Mouse (Mus musculus) kidney, embryonic 14.5 days (tissue): ENCODE results near the gene Gnb3. TPM values are rescaled to one million over a fixed set of nuclear protein-coding genes. Genes with fewer than 3 reads are reported as not detected.
A peak's percentile ranks its signal among the peaks of the same experiment; 100 is the strongest.
"Not testable (repeated sequence)": the region's sequence is repeated elsewhere in the genome, so short reads cannot be mapped to it uniquely, and the experiment has no call there.

Source experiments
- ATAC-seq: fragments of 200-750 bp; cut with Nextera tagmentation; 2 replicates; pipeline ENCODE4 v1.8.0; 2017; ENCODE audit warnings: moderate number of reproducible peaks, mild to moderate bottlenecking, moderate TSS enrichment, moderate library complexity; ENCODE audit not compliant: low FRiP score, low TSS enrichment
- H3K27ac ChIP-seq: fragments of 300-500 bp; sonication (generic); 2 replicates; pipeline ENCODE4 v1.5.1; 2014; ENCODE audit warnings: low read depth, mild to moderate bottlenecking, low read length, moderate library complexity, mixed read lengths
- H3K27me3 ChIP-seq: fragments of 300-500 bp; sonication (generic); 2 replicates; pipeline ENCODE4 v1.6.1; 2014; ENCODE audit warnings: mild to moderate bottlenecking, low read length; ENCODE audit not compliant: control insufficient read depth, insufficient read depth
- H3K36me3 ChIP-seq: fragments of 300-500 bp; sonication (generic); 2 replicates; pipeline ENCODE4 v1.6.1; 2014; ENCODE audit warnings: low read length, mixed read lengths; ENCODE audit not compliant: control insufficient read depth, insufficient read depth
- H3K4me1 ChIP-seq: fragments of 300-500 bp; sonication (generic); 2 replicates; pipeline ENCODE4 v1.6.1; 2014; ENCODE audit warnings: low read length, mixed read lengths; ENCODE audit not compliant: control insufficient read depth, insufficient read depth
- H3K4me2 ChIP-seq: fragments of 300-500 bp; sonication (generic); replicated peaks from 2 replicates; pipeline ENCODE4 v1.6.1; 2014; ENCODE audit warnings: low read depth, mild to moderate bottlenecking, low read length
- H3K4me3 ChIP-seq: fragments of 300-500 bp; sonication (generic); 2 replicates; pipeline ENCODE4 v1.5.1; 2014; ENCODE audit warnings: mild to moderate bottlenecking, low read length
- H3K9ac ChIP-seq: fragments of 300-500 bp; sonication (generic); 2 replicates; pipeline ENCODE4 v1.6.1; 2014; ENCODE audit warnings: low read depth, mild to moderate bottlenecking, low read length, moderate library complexity
- H3K9me3 ChIP-seq: fragments of 300-500 bp; sonication (generic); 2 replicates; pipeline ENCODE4 v1.6.1; 2016; ENCODE audit warnings: low read length; ENCODE audit not compliant: control insufficient read depth
- WGBS: fragments of 180-500 bp; shearing (Covaris S2); extraction: QIAGEN DNeasy Blood & Tissue Kit; methylation state at CpG from one replicate; pipeline ENCODE4 v1.1.7; 2014; 5-methylcytosine and 5-hydroxymethylcytosine counted together
- polyA plus RNA-seq: library from polyadenylated mRNA; unstranded; fragments of >200 nt; fragmentation: Nextera tagmentation; extraction: Ambion mirVana; gene quantifications from 2 replicates; pipeline ENCODE4 v1.2.1, GENCODE M21; 2014

Gene Gnb3
- polyA plus RNA-seq, 1 experiment from 2014 or later: 1.3 TPM

DNA sequence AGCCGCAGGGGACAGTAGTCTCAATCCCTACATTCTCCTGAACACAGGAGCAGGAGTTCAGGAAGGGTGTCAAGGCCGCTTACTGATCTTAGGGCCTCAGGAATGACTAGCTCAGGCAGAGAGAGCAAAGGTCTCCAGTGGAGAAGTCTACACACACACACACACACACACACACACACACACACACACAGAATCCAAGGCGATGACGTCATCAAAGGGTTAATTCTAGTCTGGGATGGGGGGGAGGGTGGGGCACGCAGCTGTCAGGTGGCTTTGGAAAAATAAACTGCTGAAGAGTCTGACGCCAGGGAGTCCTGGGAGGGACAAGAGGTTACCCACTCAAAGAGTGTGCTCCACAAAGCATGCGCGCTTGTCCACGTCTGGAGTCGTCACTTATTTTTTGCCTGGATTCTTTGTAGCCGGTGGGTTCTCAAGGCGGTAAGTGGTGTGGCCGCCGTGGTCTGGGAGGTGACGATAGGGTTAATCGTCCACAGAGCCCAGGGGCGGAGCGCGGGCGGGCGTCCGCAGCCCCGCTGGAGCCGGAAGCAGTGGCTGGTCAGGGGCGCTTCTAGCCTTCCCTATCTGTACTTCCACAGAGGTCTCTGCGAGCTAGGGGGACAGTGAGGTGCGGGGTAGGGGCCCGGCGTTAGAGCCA is 31.6 kb downstream of the Gnb3 start, which contains the start of gene Spsb2:
Gene Spsb2, plus strand, starts transcription at position 304 of the 655 bp plus-strand sequence.
- 3% methylated on average over 29 of the region's 29 CpGs for WGBS
- Histone ChIP-seq H3K36me3 (peaks cover 24% of the 10 kb centered on the region), H3K4me1 (peaks cover 25% of the 10 kb centered on the region), H3K27me3 (no peaks in the 10 kb centered on the region), H3K4me2 (peak within 1 kb of the TSS; percentile 89), H3K27ac (peak within 1 kb of the TSS; percentile 92), H3K4me3 (peak within 1 kb of the TSS; percentile 53), H3K9me3 (no peaks in the 10 kb centered on the region), H3K9ac (peak within 1 kb of the TSS; percentile 64)
- peak; percentile 65 for ATAC-seq

DNA sequence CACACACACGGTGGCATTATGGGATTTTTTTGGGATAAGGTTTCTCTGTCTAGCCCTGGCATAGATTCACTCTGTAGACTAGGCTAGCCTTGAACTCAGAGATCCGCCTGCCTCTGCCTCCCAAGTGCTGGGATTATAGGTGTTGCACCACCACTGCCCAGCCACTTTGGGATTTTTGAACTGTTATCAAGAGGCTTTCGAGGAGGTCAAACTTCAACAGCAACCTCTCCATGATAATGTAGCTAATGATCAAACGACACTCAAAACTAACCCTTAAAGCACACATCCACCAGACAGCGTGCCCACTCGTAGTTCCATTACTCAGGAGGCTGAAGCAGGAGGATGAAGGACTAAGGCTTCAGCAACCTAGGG is 32.1 kb downstream of the Gnb3 start:
- Histone ChIP-seq H3K27ac (peak overlapping the region; percentile 92), H3K36me3 (peaks cover 24% of the 10 kb centered on the region), H3K4me3 (peak overlapping the region; percentile 53), H3K9me3 (no peaks in the 10 kb centered on the region), H3K9ac (peak overlapping the region; percentile 64; the same call in 1 of the 2 replicates), H3K4me1 (peaks cover 25% of the 10 kb centered on the region), H3K27me3 (no peaks in the 10 kb centered on the region), H3K4me2 (peak overlapping the region; percentile 89)
- ATAC-seq: no peak
- WGBS: 79% methylated on average over 6 of the region's 6 CpGs

DNA sequence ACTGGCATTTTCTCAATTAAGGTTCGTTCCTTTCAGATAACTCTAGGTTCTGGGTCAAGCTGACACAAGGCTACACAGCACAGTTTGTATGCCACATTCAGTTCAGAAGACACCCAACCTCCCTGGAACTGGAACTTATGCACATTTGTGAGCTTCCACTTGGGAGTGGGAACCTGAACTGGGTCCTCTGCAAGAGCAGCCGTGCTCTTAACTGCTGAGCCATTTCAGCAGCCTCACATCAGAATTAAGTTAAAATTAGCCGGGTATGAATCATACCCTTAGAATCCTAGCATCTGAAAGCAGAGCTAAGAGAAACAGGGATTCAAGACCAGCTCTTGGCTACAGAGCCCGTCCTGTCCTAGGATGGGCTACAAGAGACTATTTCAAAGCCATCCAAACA is 32.7 kb downstream of the Gnb3 start:
- Histone ChIP-seq H3K36me3 (peaks cover 23% of the 10 kb centered on the region), H3K4me3 (no peak overlapping the region), H3K27ac (no peak overlapping the region), H3K4me1 (peaks cover 25% of the 10 kb centered on the region), H3K9me3 (no peaks in the 10 kb centered on the region), H3K27me3 (no peaks in the 10 kb centered on the region), H3K9ac (no peak overlapping the region), H3K4me2 (no peak overlapping the region)
- ATAC-seq: no peak
- 86% methylated on average over 4 of the region's 4 CpGs for WGBS

DNA sequence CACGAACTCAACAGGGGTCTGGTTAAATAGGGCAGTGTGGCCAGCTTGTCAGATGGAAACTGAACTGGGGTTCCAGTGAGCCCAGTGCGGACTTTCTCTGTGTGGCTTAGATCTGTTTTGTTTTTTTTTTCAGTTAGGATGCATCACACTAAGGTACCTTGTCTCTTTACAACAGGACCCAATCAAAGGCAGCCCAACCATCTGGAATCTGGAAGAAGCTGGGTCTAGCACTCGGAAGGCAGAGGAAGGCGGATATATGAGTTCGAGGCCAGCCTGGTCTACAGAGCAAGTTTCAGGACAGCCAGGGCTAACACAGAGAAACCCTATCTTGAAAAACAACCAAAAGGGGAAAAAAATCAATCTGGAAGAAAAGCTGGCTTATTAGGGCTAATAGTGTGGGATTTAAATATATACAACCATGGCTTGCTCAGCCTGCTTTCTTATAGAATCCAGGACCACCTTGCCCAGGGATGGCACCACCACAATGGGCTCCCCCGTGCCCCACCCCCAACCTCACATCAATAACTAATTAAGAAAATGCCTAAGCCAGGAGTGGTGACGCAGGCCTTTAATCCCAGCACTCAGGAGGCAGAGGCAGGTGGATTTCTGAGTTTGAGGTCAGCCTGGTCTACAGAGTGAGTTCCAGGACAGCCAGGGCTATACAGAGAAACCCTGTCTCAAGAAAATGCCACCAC is 33.5 kb downstream of the Gnb3 start:
- Histone ChIP-seq H3K9ac (peak overlapping the region; percentile 1; the same call in 1 of the 2 replicates), H3K4me2 (peak overlapping the region; percentile 57), H3K4me1 (peaks cover 21% of the 10 kb centered on the region), H3K27ac (peak overlapping the region; percentile 89), H3K27me3 (no peaks in the 10 kb centered on the region), H3K4me3 (peak overlapping the region; percentile 41; the same call in 1 of the 2 replicates), H3K9me3 (no peaks in the 10 kb centered on the region), H3K36me3 (peaks cover 15% of the 10 kb centered on the region)
- WGBS: 76% methylated on average over 7 of the region's 7 CpGs
- ATAC-seq: no peak

DNA sequence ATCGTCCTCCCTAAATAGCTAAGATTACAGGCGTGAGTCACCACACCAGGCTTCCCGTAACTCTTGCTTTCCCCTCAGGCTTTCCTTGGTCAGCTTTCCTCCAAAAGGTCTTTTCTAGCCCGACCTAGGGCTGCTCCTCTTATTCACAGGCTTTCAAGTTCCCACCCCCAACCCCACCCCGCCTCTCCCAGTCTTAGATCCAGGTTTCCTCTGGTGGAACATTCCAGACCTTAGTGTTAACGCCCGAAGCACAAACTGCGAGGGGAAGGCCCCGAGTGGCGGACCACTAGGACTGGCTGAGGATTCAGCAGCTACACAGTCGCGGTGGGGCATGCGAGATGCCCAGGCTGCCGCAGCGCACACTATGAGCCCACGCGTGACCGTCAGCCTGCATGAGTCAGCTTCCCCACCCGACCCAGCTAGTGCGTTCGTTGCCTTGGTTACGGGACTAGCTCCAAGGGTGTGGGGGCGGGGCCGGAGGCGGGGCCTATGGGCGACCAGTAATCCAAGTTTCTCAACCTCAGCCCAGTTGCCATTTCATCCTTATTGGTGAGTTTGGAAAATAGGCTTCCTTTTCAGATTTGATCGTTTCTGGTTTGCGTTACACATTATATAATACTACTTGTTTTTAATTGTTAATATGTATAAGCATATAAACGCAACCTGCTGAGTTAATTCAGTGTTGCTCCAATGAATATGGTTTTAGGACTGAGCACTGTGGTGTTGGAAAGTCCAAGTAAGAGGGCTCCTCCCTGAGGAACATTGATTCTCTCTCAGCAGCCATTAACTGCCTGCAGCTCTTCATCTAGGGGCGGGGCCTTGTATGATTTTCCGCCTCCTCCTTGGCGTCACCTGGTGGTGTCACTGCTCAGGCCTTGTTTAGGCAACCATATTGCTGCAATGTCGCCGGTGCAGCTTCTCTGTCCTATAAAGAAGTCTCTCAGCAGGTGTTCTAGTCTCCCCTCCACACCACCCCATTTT is 34.4 kb downstream of the Gnb3 start:
- H3K36me3 ChIP-seq: peaks cover 8% of the 10 kb centered on the region; the same call in 1 of the 2 replicates
- peak; percentile 76 for ATAC-seq
- peak overlapping the region; percentile 47 for H3K9ac ChIP-seq
- H3K4me3 ChIP-seq: peak overlapping the region; percentile 41
- H3K4me1 ChIP-seq: peaks cover 21% of the 10 kb centered on the region
- H3K27me3 ChIP-seq: no peaks in the 10 kb centered on the region
- WGBS: under 1% methylated on average over 34 of the region's 34 CpGs
- no peaks in the 10 kb centered on the region for H3K9me3 ChIP-seq
- peak overlapping the region; percentile 57 for H3K4me2 ChIP-seq
- peak overlapping the region; percentile 89 for H3K27ac ChIP-seq

DNA sequence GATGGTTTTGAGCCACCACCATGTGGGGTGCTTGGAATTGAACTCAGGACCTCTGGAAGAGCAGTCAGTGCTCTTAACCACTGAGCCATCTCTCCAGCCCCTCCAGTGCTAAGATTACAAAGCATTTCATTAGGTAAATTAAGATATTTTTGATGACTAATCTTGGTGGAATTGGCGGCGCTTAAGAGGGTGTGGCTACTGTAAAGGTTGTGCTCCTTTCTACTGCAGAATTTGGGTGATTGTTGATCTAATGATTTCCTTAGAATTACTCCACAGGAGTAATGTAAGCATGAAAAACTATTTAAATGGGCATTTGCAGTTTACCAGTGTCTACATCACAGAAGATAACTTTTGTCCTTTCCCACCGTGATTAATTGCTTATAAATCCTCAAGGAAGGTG is 35.7 kb downstream of the Gnb3 start:
- no peaks in the 10 kb centered on the region for H3K9me3 ChIP-seq
- no peak overlapping the region for H3K4me2 ChIP-seq
- H3K36me3 ChIP-seq: no peaks in the 10 kb centered on the region
- 87% methylated on average over 3 of the region's 3 CpGs for WGBS
- no peaks in the 10 kb centered on the region for H3K27me3 ChIP-seq
- H3K4me3 ChIP-seq: no peak overlapping the region
- H3K9ac ChIP-seq: no peak overlapping the region
- peaks cover 12% of the 10 kb centered on the region; the same call in 1 of the 2 replicates for H3K4me1 ChIP-seq
- no peak overlapping the region for H3K27ac ChIP-seq
- ATAC-seq: no peak

DNA sequence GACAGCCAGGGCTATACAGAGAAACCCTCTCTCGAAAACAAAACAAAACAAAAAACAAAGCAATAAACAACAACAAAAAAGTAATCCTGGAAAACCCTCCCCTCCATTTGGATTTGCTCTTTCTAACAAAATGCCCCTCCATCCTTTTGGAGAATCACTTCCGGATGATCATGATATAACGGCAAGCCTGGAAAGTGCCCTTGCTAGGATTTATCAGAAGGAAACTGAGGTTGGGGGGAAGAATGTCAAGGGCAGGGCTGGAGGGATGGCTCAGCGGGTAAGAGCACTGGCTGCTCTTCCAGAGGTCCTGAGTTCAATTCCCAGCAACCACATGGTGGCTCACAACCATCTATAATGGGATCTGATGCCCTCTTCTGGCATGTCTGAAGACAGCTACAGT is 36.4 kb downstream of the Gnb3 start:
- not testable (repeated sequence) for H3K9me3 ChIP-seq, ATAC-seq, H3K4me2 ChIP-seq, H3K27me3 ChIP-seq, H3K27ac ChIP-seq, H3K9ac ChIP-seq, H3K36me3 ChIP-seq, H3K4me3 ChIP-seq
- H3K4me1 ChIP-seq: peaks cover 12% of the 10 kb centered on the region; the same call in 1 of the 2 replicates
- 97% methylated on average over 4 of the region's 4 CpGs for WGBS

DNA sequence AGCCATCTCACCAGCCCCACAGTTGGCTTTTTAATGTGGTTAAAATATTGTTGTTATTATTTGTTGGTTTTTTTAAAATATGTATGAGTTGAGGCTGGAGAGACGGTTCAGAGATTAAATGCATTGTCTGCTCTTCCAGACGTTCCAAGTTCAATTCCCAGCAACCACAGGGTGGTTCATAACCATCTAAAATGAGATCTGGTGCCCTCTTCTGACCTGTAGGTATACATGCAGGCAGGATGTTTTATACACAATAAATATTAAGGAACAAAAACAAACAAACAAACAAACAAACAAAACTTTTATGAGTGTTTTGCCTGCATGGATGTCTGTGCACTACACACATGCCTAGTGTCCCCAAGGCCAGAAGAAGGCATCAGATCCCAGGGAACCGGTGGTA is 37.0 kb downstream of the Gnb3 start:
- H3K36me3 ChIP-seq: no peaks in the 10 kb centered on the region
- no peaks in the 10 kb centered on the region for H3K27me3 ChIP-seq
- H3K4me3 ChIP-seq: no peak overlapping the region
- H3K9me3 ChIP-seq: no peaks in the 10 kb centered on the region
- no peak overlapping the region for H3K4me2 ChIP-seq
- 82% methylated on average over 3 of the region's 3 CpGs for WGBS
- no peak overlapping the region for H3K27ac ChIP-seq
- H3K9ac ChIP-seq: no peak overlapping the region
- ATAC-seq: no peak
- peaks cover 10% of the 10 kb centered on the region; the same call in 1 of the 2 replicates for H3K4me1 ChIP-seq
